Mouse (Mus musculus) midbrain, embryonic 10.5 days (tissue): ENCODE results near the gene Nnat. TPM values are rescaled to one million over a fixed set of nuclear protein-coding genes. Genes with fewer than 3 reads are reported as not detected.

Source experiments
- DNase-seq: peaks from one replicate; pipeline ENCODE4 v3.0.0-alpha.2; 2017; ENCODE audit warnings: low spot score
- H3K27ac ChIP-seq: fragments of 300-500 bp; sonication (generic); replicated peaks from 2 replicates; pipeline ENCODE4 v1.5.1; 2016; ENCODE audit warnings: mild to moderate bottlenecking
- H3K27me3 ChIP-seq: fragments of 300-500 bp; sonication (generic); 2 replicates; pipeline ENCODE4 v1.6.1; 2016; ENCODE audit warnings: low read depth, mild to moderate bottlenecking; ENCODE audit not compliant: poor library complexity, severe bottlenecking
- H3K36me3 ChIP-seq: fragments of 300-500 bp; sonication (generic); 2 replicates; pipeline ENCODE4 v1.6.1; 2016; ENCODE audit warnings: mild to moderate bottlenecking, moderate library complexity
- H3K4me1 ChIP-seq: fragments of 300-500 bp; sonication (generic); 2 replicates; pipeline ENCODE4 v1.6.1; 2016
- H3K4me3 ChIP-seq: fragments of 300-500 bp; sonication (generic); 2 replicates; pipeline ENCODE4 v1.5.1; 2016; ENCODE audit warnings: mild to moderate bottlenecking, moderate library complexity
- H3K9me3 ChIP-seq: fragments of 300-500 bp; sonication (generic); replicated peaks from 2 replicates; pipeline ENCODE4 v1.6.1; 2016; ENCODE audit warnings: mild to moderate bottlenecking
- WGBS: fragments of 180-500 bp; shearing (Covaris S2); methylation state at CpG from one replicate; pipeline ENCODE4 v1.1.7; 2016; 5-methylcytosine and 5-hydroxymethylcytosine counted together
- polyA plus RNA-seq: library from polyadenylated mRNA; unstranded; fragments of >200 nt; fragmentation: Nextera tagmentation; extraction: Ambion mirVana; gene quantifications from 2 replicates; pipeline ENCODE4 v1.2.1, GENCODE M21; 2016

Gene Nnat
- 1,354 and 2,071 TPM in 2 replicates for polyA plus RNA-seq

DNA sequence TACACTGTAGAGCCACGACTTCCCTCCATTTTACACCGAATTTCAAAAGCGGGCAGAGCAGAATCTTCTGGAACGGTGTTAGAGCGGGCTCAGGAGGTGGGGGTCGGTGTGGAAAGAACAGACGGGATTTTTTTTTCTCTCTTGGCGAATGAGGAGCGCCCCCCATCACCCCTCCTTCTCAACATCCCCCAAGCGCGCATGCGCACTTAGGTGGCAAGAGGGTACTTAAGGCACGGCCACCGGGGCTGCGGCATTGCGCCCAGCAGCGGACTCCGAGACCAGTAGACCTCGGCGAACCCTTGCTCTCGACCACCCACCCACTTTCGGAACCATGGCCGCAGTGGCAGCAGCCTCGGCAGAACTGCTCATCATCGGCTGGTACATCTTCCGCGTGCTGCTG is at the start of gene Nnat:
Gene Nnat (plus strand): TSS at position 221 of the 400 bp plus-strand sequence.
- Histone ChIP-seq H3K27me3 (peaks cover 30% of the 10 kb centered on the region), H3K36me3 (peaks cover 81% of the 10 kb centered on the region), H3K27ac (peak within 1 kb of the TSS; percentile 90), H3K4me1 (peaks cover 73% of the 10 kb centered on the region), H3K4me3 (peak within 1 kb of the TSS; percentile 68), H3K9me3 (peaks cover 44% of the 10 kb centered on the region)
- peak; percentile 86 for DNase-seq
- WGBS = 55% methylated on average over 27 of the region's 27 CpGs

DNA sequence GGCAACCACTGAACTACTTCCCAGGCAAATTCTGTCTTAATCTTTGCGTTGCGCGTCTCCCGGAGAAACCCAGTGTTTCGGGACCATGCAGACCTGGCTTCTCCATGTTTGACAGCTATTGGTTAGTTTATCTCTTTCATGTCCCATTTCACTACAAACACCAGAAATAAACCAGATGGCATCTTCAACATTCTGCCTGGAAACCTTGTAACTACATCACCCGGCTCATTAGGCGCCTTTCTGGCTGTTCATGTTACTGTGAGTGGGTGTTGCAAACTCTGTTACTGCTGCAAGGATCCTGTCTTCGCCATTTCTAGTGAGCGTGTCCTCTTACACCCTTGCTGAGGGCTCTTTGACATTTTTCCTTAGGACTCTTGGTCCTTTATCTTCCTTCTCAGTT is 47.0 kb upstream of the Nnat start:
- Histone ChIP-seq H3K9me3 (no peaks in the 10 kb centered on the region), H3K27me3 (peaks cover 95% of the 10 kb centered on the region), H3K4me3 (no peak overlapping the region), H3K36me3 (no peaks in the 10 kb centered on the region), H3K27ac (0 out of 2 replicates have a peak overlapping the region, but pooled peaks have one; percentile 84), H3K4me1 (peaks cover 60% of the 10 kb centered on the region)
- no peak for DNase-seq
- WGBS = 94% methylated on average over 9 of the region's 9 CpGs

DNA sequence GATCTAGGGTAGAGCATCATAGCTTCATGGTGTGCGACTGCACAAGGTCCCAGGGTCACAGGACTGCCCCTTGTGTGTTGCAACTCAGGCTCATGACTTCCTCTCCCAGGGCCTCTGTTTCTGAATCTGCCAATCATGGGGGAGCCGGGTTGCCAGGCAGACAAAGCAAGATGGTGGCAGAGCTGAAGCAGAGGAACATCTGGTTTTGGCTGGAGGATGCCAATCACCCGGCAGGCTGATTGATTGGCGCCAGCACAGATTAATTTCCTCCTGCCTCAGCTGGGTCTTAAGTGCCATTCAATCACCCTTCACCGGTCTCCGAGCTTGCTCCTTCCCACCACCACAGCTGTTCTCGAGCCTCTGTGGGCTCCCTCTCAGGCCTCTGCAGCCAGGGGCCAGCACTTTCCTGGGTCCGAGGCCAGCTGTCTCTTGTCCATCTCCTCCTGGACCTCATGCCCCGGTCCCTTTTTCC is 46.1 kb upstream of the Nnat start:
- Histone ChIP-seq H3K4me1 (peaks cover 61% of the 10 kb centered on the region), H3K27ac (peak overlapping the region; percentile 84), H3K4me3 (peak overlapping the region; percentile 14; the same call in 1 of the 2 replicates), H3K27me3 (peaks cover 95% of the 10 kb centered on the region), H3K36me3 (no peaks in the 10 kb centered on the region), H3K9me3 (no peaks in the 10 kb centered on the region)
- WGBS = 25% methylated on average over 9 of the region's 9 CpGs
- peak; percentile 49 for DNase-seq

DNA sequence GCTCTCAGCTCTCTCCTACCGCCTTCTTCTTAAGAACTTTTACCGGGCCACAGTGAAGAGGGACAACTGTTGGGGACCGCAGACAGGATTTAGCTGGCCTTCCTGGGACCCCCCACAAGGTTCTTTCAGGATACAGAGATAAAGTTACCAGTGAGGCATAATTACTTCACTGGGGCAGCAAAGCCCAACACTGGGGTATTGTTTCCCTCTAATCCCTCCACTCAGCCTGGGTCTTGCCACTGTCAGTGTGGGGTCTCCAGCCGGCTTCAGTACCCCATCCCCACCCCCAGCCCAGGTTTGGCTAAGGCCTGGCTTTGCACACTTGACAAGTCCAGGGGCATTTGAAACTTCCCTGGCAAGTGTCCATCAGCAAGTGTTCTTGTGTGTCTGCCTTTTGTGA is 45.5 kb upstream of the Nnat start:
- Histone ChIP-seq H3K27ac (peak overlapping the region; percentile 84), H3K4me3 (peak overlapping the region; percentile 14; the same call in 1 of the 2 replicates), H3K9me3 (no peaks in the 10 kb centered on the region), H3K27me3 (peaks cover 95% of the 10 kb centered on the region), H3K36me3 (no peaks in the 10 kb centered on the region), H3K4me1 (peaks cover 66% of the 10 kb centered on the region)
- 4% methylated on average over 4 of the region's 4 CpGs for WGBS
- DNase-seq = peak; percentile 56

DNA sequence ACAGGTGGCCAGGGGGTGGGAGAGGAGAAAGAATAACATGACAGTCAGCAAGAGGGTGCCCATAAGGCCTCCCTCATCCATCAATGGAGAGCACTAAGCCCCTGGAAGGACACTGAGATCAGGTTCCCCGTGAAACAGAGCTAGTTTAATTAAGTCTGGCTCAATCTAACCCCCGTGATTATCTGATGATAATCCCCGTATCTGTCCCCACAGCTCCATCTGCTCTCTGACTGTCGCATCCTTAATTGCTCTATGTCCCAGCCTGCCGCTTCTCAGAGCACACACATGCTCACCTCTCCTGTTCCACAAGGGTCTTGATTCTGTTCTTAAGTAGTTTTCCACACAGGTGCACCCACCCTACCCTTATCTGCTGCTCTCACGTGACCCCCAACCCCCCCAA is 42.4 kb upstream of the Nnat start:
- H3K4me3 ChIP-seq = no peak overlapping the region
- DNase-seq = no peak
- H3K36me3 ChIP-seq = no peaks in the 10 kb centered on the region
- WGBS = 43% methylated on average over 6 of the region's 6 CpGs
- peaks cover 76% of the 10 kb centered on the region for H3K4me1 ChIP-seq
- H3K27ac ChIP-seq = peak overlapping the region; percentile 46
- peaks cover 80% of the 10 kb centered on the region for H3K27me3 ChIP-seq
- no peaks in the 10 kb centered on the region for H3K9me3 ChIP-seq

DNA sequence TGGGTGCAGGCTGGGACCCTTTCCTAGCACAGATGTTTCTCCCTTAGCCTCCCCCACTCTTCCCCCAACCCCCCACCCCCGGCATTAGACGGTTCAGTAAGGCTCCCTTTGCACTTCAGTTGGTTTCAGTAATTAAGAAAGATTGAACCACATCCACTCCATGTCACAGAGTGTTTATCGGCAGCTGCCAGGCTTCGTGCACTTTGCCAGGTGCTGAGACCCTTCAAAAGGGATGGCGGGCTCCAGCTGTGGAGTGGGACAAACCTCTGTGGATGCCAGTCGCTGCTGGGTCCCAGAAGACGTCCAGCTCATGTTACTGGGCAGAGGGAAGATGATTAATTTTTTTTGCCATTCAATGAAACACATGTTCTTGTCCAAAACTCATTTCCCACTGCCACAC is 41.4 kb upstream of the Nnat start:
- Histone ChIP-seq H3K9me3 (no peaks in the 10 kb centered on the region), H3K4me1 (peaks cover 77% of the 10 kb centered on the region), H3K27ac (peak overlapping the region; percentile 46), H3K27me3 (peaks cover 71% of the 10 kb centered on the region), H3K4me3 (no peak overlapping the region), H3K36me3 (no peaks in the 10 kb centered on the region)
- WGBS = 62% methylated on average over 7 of the region's 7 CpGs
- DNase-seq = no peak

DNA sequence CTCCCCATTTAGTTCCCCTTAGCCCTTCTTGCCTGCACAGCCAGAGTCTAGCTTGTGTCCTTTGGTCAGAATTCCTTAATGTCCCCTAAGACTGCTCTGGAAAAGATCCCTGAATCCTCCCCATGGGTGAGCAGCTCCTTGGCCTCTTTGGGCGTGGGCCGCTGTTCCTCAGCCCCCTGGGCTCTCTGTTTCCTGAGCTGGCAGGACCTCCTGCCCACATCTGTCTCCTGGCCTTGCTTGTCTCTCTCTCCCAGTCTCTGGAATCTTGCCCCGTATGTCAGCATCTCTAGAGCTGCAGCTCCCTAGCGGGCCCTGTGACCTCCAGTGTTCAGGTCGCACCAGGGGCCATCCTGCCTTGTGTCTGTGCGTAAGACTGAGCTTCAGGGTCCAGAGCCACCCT is 40.4 kb upstream of the Nnat start:
- DNase-seq = no peak
- Histone ChIP-seq H3K27me3 (peaks cover 62% of the 10 kb centered on the region), H3K9me3 (no peaks in the 10 kb centered on the region), H3K36me3 (no peaks in the 10 kb centered on the region), H3K4me1 (peaks cover 73% of the 10 kb centered on the region), H3K27ac (peak overlapping the region; percentile 64), H3K4me3 (no peak overlapping the region)
- WGBS = 58% methylated on average over 6 of the region's 6 CpGs

DNA sequence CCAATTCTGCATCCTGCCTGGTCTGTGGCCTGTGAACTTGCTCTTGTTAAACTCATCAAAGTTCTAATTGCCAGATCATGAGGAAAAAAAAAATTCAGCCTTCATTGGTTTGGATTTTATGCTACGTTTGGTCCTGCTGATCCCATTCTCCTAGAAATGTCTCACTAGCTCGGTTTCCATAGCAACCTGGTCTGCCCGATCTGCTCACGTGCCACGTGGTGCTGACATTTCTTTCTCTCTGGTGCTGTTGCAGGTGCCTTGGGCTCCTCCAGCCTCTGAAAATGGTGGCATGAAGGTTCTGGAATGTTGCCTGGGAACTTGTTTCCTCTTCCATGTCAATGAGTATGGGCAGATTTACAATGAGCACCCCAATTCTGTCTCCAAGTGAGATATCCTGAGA is 39.4 kb upstream of the Nnat start:
- Histone ChIP-seq H3K27me3 (peaks cover 55% of the 10 kb centered on the region), H3K27ac (peak overlapping the region; percentile 4; the same call in 1 of the 2 replicates), H3K4me3 (no peak overlapping the region), H3K9me3 (no peaks in the 10 kb centered on the region), H3K4me1 (peaks cover 71% of the 10 kb centered on the region), H3K36me3 (no peaks in the 10 kb centered on the region)
- DNase-seq = no peak
- 24% methylated on average over 5 of the region's 5 CpGs for WGBS

DNA sequence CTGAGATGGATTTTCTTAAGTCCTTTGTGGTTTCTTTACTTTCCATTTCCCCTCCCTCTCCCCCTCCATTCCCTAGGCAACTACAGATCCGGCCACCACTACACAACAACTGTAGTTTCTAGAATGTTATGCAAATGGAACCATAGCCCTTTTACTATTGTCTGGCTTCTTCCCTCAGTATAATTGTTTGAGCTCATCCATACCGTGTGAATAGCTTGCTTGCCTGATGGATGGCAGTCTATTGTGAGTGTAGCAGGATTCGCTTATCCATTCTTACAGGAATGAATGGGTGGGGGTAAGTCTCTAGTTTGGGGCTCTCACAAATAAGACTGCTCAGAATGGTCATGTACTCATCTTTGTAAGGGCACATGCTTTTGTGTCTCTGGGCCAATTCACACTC is 37.3 kb upstream of the Nnat start:
- Histone ChIP-seq H3K4me3 (no peak overlapping the region), H3K36me3 (no peaks in the 10 kb centered on the region), H3K4me1 (peaks cover 72% of the 10 kb centered on the region), H3K9me3 (no peaks in the 10 kb centered on the region), H3K27me3 (peaks cover 53% of the 10 kb centered on the region), H3K27ac (peak overlapping the region; percentile 72; the same call in 1 of the 2 replicates)
- 45% methylated on average over 3 of the region's 3 CpGs for WGBS
- no peak for DNase-seq

DNA sequence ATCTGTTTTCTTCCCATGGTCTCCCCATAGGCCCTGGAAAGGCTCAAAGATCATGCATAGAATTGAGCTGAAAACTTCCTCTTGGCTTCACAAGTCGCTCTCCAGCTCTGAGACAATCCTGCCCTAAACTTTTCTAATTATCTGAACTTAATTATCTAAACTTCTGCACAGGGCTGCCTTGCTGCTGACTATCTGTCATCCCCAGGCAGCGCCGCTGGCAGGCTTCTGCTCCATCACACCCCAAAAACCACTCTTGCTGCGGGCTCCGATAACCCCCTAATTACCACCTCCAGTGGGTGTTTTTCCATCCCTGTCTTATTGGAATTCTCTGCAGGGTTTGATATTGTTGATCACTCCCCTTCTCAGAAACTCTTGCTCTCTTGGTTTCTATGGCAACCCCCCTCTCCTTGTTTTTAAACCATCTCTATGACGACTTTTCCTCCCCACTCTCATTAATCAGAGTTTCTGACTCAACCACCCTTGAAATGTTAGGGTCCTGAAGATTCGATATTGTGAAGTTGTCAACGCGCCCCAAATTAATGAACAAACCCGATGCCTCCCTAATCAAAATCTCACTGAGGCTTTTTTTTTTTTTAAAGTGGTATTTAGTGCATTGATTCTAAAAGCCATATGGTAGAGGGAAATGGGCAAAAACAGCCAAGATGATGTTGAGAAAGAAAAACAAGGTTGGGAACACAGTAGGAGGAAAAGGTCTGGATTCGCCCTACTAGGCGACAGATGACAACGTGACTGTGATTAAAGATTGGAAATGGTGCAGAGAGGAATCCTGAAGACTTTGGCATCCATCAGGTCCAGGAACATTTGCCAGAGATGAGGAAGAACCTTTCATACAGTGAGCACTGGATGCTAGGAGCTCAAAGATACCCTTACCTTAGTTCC is 29.6 kb upstream of the Nnat start:
- DNase-seq = no peak
- Histone ChIP-seq H3K4me1 (peaks cover 60% of the 10 kb centered on the region), H3K36me3 (no peaks in the 10 kb centered on the region), H3K27me3 (peaks cover 77% of the 10 kb centered on the region), H3K4me3 (no peak overlapping the region), H3K27ac (peak overlapping the region; percentile 19; the same call in 1 of the 2 replicates), H3K9me3 (no peaks in the 10 kb centered on the region)
- 80% methylated on average over 13 of the region's 13 CpGs for WGBS

DNA sequence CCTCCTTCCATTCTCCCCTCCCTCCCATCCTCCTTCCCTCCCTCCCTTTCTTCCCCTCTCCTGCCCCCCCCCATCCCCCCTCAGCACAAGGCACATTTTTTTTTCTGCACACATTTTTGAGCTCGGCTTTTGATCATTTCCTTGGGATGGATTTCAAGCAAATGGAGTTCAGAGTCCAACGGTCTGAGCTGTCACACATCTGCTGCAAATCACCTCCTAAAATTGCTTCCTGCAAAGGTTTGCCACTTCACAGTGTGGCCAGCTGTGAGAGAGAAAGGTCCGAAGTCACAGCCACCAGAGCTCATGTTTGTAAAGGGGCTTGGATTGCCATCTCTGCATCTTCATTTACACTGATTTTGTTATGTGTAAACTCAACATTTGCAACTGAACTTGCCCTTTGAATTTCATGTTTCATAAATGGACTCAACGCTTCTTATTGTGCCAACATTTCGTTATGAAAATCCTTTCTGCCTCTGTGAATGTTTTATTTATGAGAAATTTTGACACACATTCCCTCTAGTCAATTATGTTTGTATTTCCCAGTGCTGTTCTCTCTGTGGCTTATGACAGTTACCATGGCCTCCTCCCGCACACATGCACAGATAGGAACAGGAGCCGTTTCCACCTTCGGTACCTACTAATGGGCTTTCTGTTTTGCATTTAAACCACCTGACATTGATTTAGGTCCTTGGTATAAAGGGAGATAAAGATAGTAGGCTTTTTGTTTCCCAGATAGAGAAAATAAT is 28.0 kb upstream of the Nnat start:
- Histone ChIP-seq H3K4me3 (no peak overlapping the region), H3K36me3 (no peaks in the 10 kb centered on the region), H3K27ac (no peak overlapping the region), H3K27me3 (peaks cover 78% of the 10 kb centered on the region), H3K9me3 (no peaks in the 10 kb centered on the region), H3K4me1 (peaks cover 61% of the 10 kb centered on the region)
- WGBS = 75% methylated on average over 8 of the region's 8 CpGs
- DNase-seq = no peak

DNA sequence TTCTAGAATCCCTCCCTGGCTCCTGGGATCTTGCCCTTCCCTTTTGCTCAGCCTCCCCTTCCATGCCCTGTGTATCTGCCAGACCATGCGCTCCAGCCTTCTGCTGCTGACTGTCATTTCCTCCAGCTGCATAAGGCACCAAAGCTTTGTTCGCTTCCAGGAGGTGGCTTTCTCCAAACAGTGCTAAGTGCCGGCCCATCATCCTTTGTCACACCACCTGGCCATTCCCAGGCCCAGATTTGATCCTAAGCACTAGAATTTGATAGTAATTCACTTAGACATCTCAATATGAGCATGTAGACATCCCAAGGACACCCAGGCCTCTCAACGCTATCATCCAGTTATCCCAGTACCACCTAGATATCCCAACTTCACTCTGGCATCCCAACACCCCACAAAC is 25.7 kb upstream of the Nnat start:
- no peaks in the 10 kb centered on the region for H3K36me3 ChIP-seq
- H3K9me3 ChIP-seq = no peaks in the 10 kb centered on the region
- H3K4me3 ChIP-seq = no peak overlapping the region
- peak overlapping the region; percentile 3 for H3K27ac ChIP-seq
- H3K4me1 ChIP-seq = peaks cover 72% of the 10 kb centered on the region
- 64% methylated on average over 4 of the region's 4 CpGs for WGBS
- no peak for DNase-seq
- peaks cover 96% of the 10 kb centered on the region for H3K27me3 ChIP-seq
